Mouse (Mus musculus) liver, embryonic 12.5 days (tissue): ENCODE results near the gene Nos1ap. TPM values are rescaled to one million over a fixed set of nuclear protein-coding genes. Genes with fewer than 3 reads are reported as not detected.

Experiments used
- ATAC-seq: fragments of 200-750 bp; cut with Nextera tagmentation; 2 replicates; pipeline ENCODE4 v1.8.0; 2017; ENCODE audit warnings: moderate number of reproducible peaks, mild to moderate bottlenecking, moderate library complexity
- H3K27ac ChIP-seq: fragments of 300-500 bp; sonication (generic); 2 replicates; pipeline ENCODE4 v1.5.1; 2016; ENCODE audit warnings: mild to moderate bottlenecking
- H3K27me3 ChIP-seq: fragments of 300-500 bp; sonication (generic); replicated peaks from 2 replicates; pipeline ENCODE4 v1.6.1; 2016; ENCODE audit warnings: mild to moderate bottlenecking, moderate library complexity
- H3K36me3 ChIP-seq: fragments of 300-500 bp; sonication (generic); 2 replicates; pipeline ENCODE4 v1.6.1; 2016; ENCODE audit warnings: mild to moderate bottlenecking, moderate library complexity
- H3K4me1 ChIP-seq: fragments of 300-500 bp; sonication (generic); 2 replicates; pipeline ENCODE4 v1.6.1; 2016
- H3K4me2 ChIP-seq: fragments of 300-500 bp; sonication (generic); 2 replicates; pipeline ENCODE4 v1.6.1; 2016; ENCODE audit warnings: mild to moderate bottlenecking, moderate library complexity
- H3K4me3 ChIP-seq: fragments of 300-500 bp; sonication (generic); 2 replicates; pipeline ENCODE4 v1.5.1; 2016; ENCODE audit warnings: mild to moderate bottlenecking, moderate library complexity
- H3K9ac ChIP-seq: fragments of 300-500 bp; sonication (generic); 2 replicates; pipeline ENCODE4 v1.6.1; 2016; ENCODE audit warnings: mild to moderate bottlenecking, moderate library complexity
- H3K9me3 ChIP-seq: fragments of 300-500 bp; sonication (generic); replicated peaks from 2 replicates; pipeline ENCODE4 v1.6.1; 2016; ENCODE audit warnings: mild to moderate bottlenecking, moderate library complexity
- WGBS: fragments of 180-500 bp; shearing (Covaris S2); methylation state at CpG from one replicate; pipeline ENCODE4 v1.1.7; 2016; ENCODE audit not compliant: insufficient replicate concordance; 5-methylcytosine and 5-hydroxymethylcytosine counted together
- polyA plus RNA-seq: library from polyadenylated mRNA; unstranded; fragments of >200 nt; fragmentation: Nextera tagmentation; extraction: Ambion mirVana; gene quantifications from 2 replicates; pipeline ENCODE4 v1.2.1, GENCODE M21; 2016

Gene Nos1ap
- polyA plus RNA-seq, 1 experiment from 2014 or later = 6.2 TPM

- 74% methylated on average over 10 of the region's 10 CpGs for WGBS
- no peaks in the 10 kb centered on the region for H3K27me3 ChIP-seq
- no peaks in the 10 kb centered on the region for H3K9me3 ChIP-seq
Measured at GRCm38 (mm10) chr1:170440367-170440766, 149.3 kb downstream of the Nos1ap start.

GRCm38 (mm10) chr1:170438471-170439151 lies 151.1 kb downstream of the Nos1ap start:
- no peaks in the 10 kb centered on the region for H3K9me3 ChIP-seq
- WGBS = 60% methylated on average over 7 of the region's 7 CpGs
- H3K4me1 ChIP-seq = no peaks in the 10 kb centered on the region
- H3K4me2 ChIP-seq = no peak overlapping the region
- H3K36me3 ChIP-seq = no peaks in the 10 kb centered on the region
- ATAC-seq = no peak
- H3K4me3 ChIP-seq = no peak overlapping the region
- no peaks in the 10 kb centered on the region for H3K27me3 ChIP-seq
- H3K9ac ChIP-seq = no peak overlapping the region
- H3K27ac ChIP-seq = no peak overlapping the region

More at GRCm38 (mm10) chr1:170440367-170440766, 149.3 kb downstream of the Nos1ap start:
- H3K27ac ChIP-seq = no peak overlapping the region
- no peaks in the 10 kb centered on the region for H3K4me1 ChIP-seq
- no peak overlapping the region for H3K9ac ChIP-seq
- no peaks in the 10 kb centered on the region for H3K36me3 ChIP-seq
- no peak overlapping the region for H3K4me2 ChIP-seq
- ATAC-seq = no peak
- no peak overlapping the region for H3K4me3 ChIP-seq

GRCm38 (mm10) chr1:170434146-170434545 lies 155.5 kb downstream of the Nos1ap start:
- no peaks in the 10 kb centered on the region for H3K36me3 ChIP-seq
- no peaks in the 10 kb centered on the region for H3K4me1 ChIP-seq
- H3K27ac ChIP-seq = no peak overlapping the region
- 76% methylated on average over 4 of the region's 4 CpGs for WGBS
- no peak overlapping the region for H3K4me3 ChIP-seq
- H3K27me3 ChIP-seq = no peaks in the 10 kb centered on the region
- no peak for ATAC-seq
- no peak overlapping the region for H3K9ac ChIP-seq
- no peak overlapping the region for H3K4me2 ChIP-seq
- H3K9me3 ChIP-seq = no peaks in the 10 kb centered on the region

- no peak for ATAC-seq
- no peaks in the 10 kb centered on the region for H3K36me3 ChIP-seq
- H3K4me1 ChIP-seq = no peaks in the 10 kb centered on the region
- no peaks in the 10 kb centered on the region for H3K9me3 ChIP-seq
- H3K27ac ChIP-seq = no peak overlapping the region
- no peak overlapping the region for H3K4me2 ChIP-seq
- no peak overlapping the region for H3K9ac ChIP-seq
- no peak overlapping the region for H3K4me3 ChIP-seq
- H3K27me3 ChIP-seq = no peaks in the 10 kb centered on the region
Measured at GRCm38 (mm10) chr1:170433661-170434060, 156.0 kb downstream of the Nos1ap start.

GRCm38 (mm10) chr1:170432288-170432687 lies 157.4 kb downstream of the Nos1ap start:
- Histone ChIP-seq H3K9me3 (no peaks in the 10 kb centered on the region), H3K36me3 (no peaks in the 10 kb centered on the region), H3K4me3 (no peak overlapping the region), H3K27ac (no peak overlapping the region), H3K4me1 (no peaks in the 10 kb centered on the region), H3K9ac (no peak overlapping the region), H3K27me3 (no peaks in the 10 kb centered on the region), H3K4me2 (no peak overlapping the region)
- WGBS = 66% methylated on average over 5 of the region's 5 CpGs
- no peak for ATAC-seq

GRCm38 (mm10) chr1:170431312-170431711 lies 158.3 kb downstream of the Nos1ap start:
- Histone ChIP-seq H3K27ac (no peak overlapping the region), H3K9me3 (no peaks in the 10 kb centered on the region), H3K27me3 (no peaks in the 10 kb centered on the region), H3K4me2 (no peak overlapping the region), H3K36me3 (no peaks in the 10 kb centered on the region), H3K4me1 (no peaks in the 10 kb centered on the region), H3K4me3 (no peak overlapping the region), H3K9ac (no peak overlapping the region)
- ATAC-seq = no peak
- 67% methylated on average over 5 of the region's 5 CpGs for whole genome bisulfite sequencing

GRCm38 (mm10) chr1:170430660-170431059 lies 159.0 kb downstream of the Nos1ap start:
- Histone ChIP-seq H3K4me3 (no peak overlapping the region), H3K36me3 (no peaks in the 10 kb centered on the region), H3K9me3 (no peaks in the 10 kb centered on the region), H3K4me2 (no peak overlapping the region), H3K4me1 (no peaks in the 10 kb centered on the region), H3K27me3 (no peaks in the 10 kb centered on the region), H3K9ac (no peak overlapping the region), H3K27ac (no peak overlapping the region)
- 68% methylated on average over 7 of the region's 7 CpGs for WGBS
- ATAC-seq = no peak

GRCm38 (mm10) chr1:170429656-170430055 lies 160.0 kb downstream of the Nos1ap start:
- Histone ChIP-seq H3K4me1 (no peaks in the 10 kb centered on the region), H3K4me3 (no peak overlapping the region), H3K4me2 (no peak overlapping the region), H3K27ac (no peak overlapping the region), H3K36me3 (no peaks in the 10 kb centered on the region), H3K27me3 (no peaks in the 10 kb centered on the region), H3K9ac (no peak overlapping the region), H3K9me3 (no peaks in the 10 kb centered on the region)
- ATAC-seq = no peak
- 67% methylated on average over 6 of the region's 6 CpGs for WGBS

GRCm38 (mm10) chr1:170428141-170428540 lies 161.5 kb downstream of the Nos1ap start:
- H3K9ac ChIP-seq = no peak overlapping the region
- H3K27me3 ChIP-seq = no peaks in the 10 kb centered on the region
- H3K4me1 ChIP-seq = no peaks in the 10 kb centered on the region
- H3K36me3 ChIP-seq = no peaks in the 10 kb centered on the region
- WGBS = 67% methylated on average over 2 of the region's 2 CpGs
- ATAC-seq = no peak
- no peaks in the 10 kb centered on the region for H3K9me3 ChIP-seq
- no peak overlapping the region for H3K27ac ChIP-seq
- H3K4me3 ChIP-seq = no peak overlapping the region
- H3K4me2 ChIP-seq = no peak overlapping the region

GRCm38 (mm10) chr1:170424258-170424889 lies 165.3 kb downstream of the Nos1ap start:
- no peak overlapping the region for H3K4me2 ChIP-seq
- H3K27me3 ChIP-seq = no peaks in the 10 kb centered on the region
- ATAC-seq = no peak
- no peaks in the 10 kb centered on the region for H3K9me3 ChIP-seq
- no peak overlapping the region for H3K9ac ChIP-seq
- H3K36me3 ChIP-seq = no peaks in the 10 kb centered on the region
- WGBS = 74% methylated on average over 10 of the region's 10 CpGs
- H3K4me3 ChIP-seq = no peak overlapping the region
- H3K27ac ChIP-seq = no peak overlapping the region
- H3K4me1 ChIP-seq = no peaks in the 10 kb centered on the region

- Histone ChIP-seq H3K9ac (no peak overlapping the region), H3K4me1 (no peaks in the 10 kb centered on the region), H3K27ac (no peak overlapping the region), H3K27me3 (no peaks in the 10 kb centered on the region), H3K9me3 (no peaks in the 10 kb centered on the region), H3K4me3 (no peak overlapping the region), H3K4me2 (no peak overlapping the region), H3K36me3 (no peaks in the 10 kb centered on the region)
- ATAC-seq = no peak
- 44% methylated on average over 1 of the region's 1 CpGs for WGBS
Measured at GRCm38 (mm10) chr1:170423048-170423447, 166.6 kb downstream of the Nos1ap start.

- Histone ChIP-seq H3K27ac (no peak overlapping the region), H3K9ac (no peak overlapping the region), H3K27me3 (no peaks in the 10 kb centered on the region), H3K9me3 (no peaks in the 10 kb centered on the region), H3K4me1 (no peaks in the 10 kb centered on the region), H3K4me2 (no peak overlapping the region), H3K4me3 (no peak overlapping the region), H3K36me3 (no peaks in the 10 kb centered on the region)
- WGBS = 76% methylated on average over 4 of the region's 4 CpGs
- no peak for ATAC-seq
Measured at GRCm38 (mm10) chr1:170422188-170422587, 167.5 kb downstream of the Nos1ap start.

GRCm38 (mm10) chr1:170419961-170420360 lies 169.7 kb downstream of the Nos1ap start:
- Histone ChIP-seq H3K27me3 (no peaks in the 10 kb centered on the region), H3K9me3 (no peaks in the 10 kb centered on the region), H3K27ac (no peak overlapping the region), H3K9ac (no peak overlapping the region), H3K4me2 (no peak overlapping the region), H3K4me3 (no peak overlapping the region), H3K36me3 (no peaks in the 10 kb centered on the region), H3K4me1 (no peaks in the 10 kb centered on the region)
- ATAC-seq = no peak
- WGBS = 69% methylated on average over 3 of the region's 3 CpGs
